Mouse (Mus musculus): Measurements from ENCODE around the gene Ece2. TPM values are rescaled to one million over a fixed set of nuclear protein-coding genes. Genes with fewer than 3 reads are reported as not detected.

The Ece2 gene
- under 1 TPM; 0.62 TPM for total RNA-seq (2021)

GRCm38 (mm10) chr16:20629731-20630634 is at the start of gene Ece2:
Gene Ece2, plus strand, starts transcription at chr16:20629828.
- DNase-seq, result peak; percentile 7 to 15
- intact Hi-C loops (cut with DNase I), result no loop called here

DNA sequence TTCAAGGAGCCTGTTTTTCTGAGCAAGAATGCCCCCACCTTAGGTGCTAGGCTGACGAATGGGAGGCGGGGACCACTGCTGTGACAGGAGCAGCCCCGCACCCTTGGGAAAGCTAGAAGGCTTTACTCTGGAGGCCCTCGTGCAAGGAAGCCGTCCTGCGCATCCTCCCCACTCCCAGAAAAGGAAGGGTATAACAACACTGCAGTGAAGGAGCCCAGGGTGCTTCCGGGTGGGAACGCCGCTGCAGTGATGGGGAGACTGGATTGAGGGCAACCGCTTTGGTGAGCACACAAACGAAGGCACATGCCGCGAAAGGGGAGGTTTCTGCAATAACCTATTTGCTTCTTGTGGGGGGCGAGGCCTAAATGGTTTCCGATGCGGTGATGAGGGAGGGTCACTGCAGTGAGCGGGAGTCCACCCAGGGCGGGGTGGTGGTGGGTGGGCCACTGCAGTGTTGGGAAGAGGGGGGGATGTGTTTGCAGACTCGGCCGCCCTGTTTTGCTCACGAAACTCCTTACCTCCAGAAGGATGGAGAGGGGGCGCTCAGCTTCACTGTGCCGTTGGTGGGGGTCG is 40.2 kb upstream of the Ece2 start, which contains the start of gene Vwa5b2:
Vwa5b2 (plus strand) TSS at position 106 of the 573 bp plus-strand sequence.
- no peak for DNase-seq
- intact Hi-C loops (cut with DNase I), result loop anchor here (5.0 kb wide), 1 partner anchor 53 kb away; no protein-coding TSS in a partner anchor

GRCm38 (mm10) chr16:20589939-20590679 is 39.5 kb upstream of the Ece2 start:
- peak; percentile 10 to 16 for DNase-seq
- intact Hi-C loops (cut with DNase I), result loop anchor here (5.0 kb wide), 1 partner anchor 52 kb away; no protein-coding TSS in a partner anchor

- intact Hi-C loops (cut with DNase I), result no loop called here
Measured at GRCm38 (mm10) chr16:20590680-20591038, 39.0 kb upstream of the Ece2 start.

DNA sequence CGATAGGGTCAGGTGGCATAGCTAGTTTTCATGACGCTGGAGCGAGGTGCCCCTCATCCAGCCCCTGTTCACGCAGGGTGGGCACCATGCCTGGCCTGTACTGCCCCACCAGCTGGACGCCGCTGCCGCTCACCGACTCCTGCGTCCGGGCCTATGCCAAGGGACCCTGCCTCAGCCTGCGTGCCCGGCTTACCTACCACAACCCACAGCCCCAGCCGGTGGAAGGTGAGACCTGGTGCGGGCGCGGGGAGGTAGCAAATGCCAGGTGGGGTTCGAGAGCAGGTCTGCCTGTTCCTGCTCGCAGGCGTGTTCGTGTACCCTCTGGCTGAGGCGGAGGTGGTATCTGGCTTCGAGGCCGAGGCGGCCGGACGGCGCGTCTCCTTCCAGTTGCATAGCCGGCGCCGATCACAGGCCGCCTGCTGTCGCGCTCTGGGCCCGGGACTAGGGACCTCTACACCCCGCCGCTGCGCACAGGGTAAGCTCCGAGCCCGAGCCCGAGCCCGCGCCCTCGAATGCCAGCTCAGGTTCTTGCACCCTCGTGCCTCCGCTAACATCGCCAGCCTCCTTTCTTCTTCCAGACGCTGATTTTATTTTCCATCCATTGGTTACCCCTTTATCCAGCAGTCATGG is 38.4 kb upstream of the Ece2 start:
- intact Hi-C loops (cut with DNase I), result no loop called here
- DNase-seq, result peak in 1 of 2 experiments; percentile 11

More at GRCm38 (mm10) chr16:20590680-20591038, 39.0 kb upstream of the Ece2 start:
- DNase-seq, result no peak

GRCm38 (mm10) chr16:20595060-20595673 is 34.5 kb upstream of the Ece2 start:
- intact Hi-C loops (cut with DNase I), result no loop called here
- no peak for DNase-seq

- intact Hi-C loops (cut with DNase I), result no loop called here
- DNase-seq, result no peak
Measured at GRCm38 (mm10) chr16:20595737-20596136, 33.9 kb upstream of the Ece2 start.

DNA sequence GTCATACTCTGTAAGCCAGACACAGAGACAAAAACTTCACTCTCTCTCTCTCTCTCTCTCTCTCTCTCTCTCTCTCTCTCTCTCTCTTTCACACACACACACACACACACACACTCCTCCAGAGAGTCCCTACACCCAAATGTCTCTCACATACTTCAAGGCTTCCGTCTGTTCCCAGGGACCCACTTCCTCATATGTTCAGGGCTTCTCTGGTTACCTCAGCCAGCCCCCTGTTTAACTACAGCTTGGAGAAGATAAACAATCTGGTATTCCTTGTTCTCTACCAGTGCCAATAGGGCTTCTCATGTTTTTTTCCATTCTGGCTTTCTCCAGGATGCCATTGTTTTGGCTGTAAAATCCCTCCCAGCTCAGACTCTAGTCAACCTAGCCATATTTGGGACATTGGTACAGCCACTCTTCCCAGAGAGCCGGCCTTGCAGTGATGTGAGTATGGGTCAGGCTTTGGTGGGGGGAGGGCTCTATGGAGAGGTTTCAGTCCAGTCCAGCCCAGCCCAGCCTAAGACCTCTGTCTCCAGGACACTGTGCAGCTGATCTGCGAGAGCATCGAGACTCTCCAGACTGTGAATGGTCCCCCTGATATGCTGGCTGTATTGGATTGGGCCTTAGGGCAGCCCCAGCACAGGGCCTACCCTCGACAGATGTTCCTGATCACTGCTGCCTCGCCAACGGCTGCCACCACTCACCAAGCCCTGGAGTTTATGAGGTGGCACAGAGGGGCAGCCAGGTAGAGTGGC is 32.8 kb upstream of the Ece2 start:
- intact Hi-C loops (cut with DNase I), result no loop called here
- DNase-seq, result no peak

DNA sequence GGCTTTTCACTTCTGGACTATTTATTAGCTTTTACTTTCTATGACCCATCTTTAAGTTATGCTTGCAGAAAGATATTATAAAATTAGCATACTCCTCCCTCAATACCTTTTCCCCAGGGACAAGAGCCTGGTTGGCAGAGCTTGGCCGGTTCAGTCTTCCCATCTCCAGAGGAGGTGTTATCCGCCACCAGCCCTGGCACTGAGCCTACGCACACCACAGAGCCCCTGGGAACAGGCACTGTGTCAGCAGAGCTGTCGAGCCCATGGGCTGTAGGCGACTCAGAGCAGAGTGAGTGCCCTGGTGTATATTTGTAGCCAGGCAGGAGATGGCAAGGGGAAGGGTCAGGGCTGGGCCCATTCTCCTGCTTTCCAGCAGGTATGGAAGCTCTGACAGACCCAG is 29.1 kb upstream of the Ece2 start:
- intact Hi-C loops (cut with DNase I), result no loop called here
- no peak for DNase-seq

GRCm38 (mm10) chr16:20604705-20605104 is 24.9 kb upstream of the Ece2 start:
- DNase-seq, result no peak
- intact Hi-C loops (cut with DNase I), result no loop called here

DNA sequence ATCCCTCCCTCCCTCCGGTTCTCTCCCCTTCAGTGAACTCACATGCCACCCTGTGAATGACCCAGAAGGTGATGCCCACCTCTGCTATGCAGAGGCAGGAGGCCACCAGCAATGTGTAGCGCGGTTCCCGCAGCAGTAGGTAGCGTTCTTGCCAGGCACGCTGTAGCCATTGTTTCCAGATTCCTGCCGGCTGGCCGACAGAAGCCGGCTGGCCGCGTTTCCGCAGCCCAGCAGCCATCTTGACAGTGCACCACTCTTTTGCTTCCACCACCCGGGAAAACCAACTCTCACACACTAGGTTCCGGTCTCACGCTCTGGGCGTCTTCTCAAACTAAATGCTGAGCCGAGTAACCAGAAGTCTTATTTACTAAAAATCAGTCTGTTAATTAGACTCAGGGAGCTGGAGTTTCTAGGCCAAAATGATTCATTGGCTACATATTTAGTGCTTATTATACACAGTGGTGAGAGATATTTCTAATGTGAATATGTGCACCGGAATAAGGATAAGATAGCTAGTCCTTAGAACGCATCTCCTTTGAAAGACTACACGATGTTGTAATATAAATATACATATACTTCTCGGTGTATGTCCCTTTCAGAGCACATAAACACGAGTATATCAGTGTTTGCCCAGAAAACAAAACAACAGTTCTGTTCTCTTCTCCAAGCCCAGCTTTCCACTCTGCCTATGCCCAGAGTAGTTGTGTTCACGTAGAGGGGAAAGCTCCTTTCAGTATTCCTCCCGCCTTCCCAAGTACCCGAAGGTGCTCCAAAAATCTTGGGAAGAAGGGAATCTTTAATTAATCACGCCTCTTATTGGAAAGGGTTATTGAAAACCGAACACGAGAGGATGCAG is 18.9 kb upstream of the Ece2 start:
- DNase-seq, result peak; percentile 87 to 88
- intact Hi-C loops (cut with DNase I), result loop anchor here (5.0 kb wide), 3 partner anchors 42 to 93 kb away; partner anchors contain the start of genes Ap2m1, Dvl3 and Psmd2

DNA sequence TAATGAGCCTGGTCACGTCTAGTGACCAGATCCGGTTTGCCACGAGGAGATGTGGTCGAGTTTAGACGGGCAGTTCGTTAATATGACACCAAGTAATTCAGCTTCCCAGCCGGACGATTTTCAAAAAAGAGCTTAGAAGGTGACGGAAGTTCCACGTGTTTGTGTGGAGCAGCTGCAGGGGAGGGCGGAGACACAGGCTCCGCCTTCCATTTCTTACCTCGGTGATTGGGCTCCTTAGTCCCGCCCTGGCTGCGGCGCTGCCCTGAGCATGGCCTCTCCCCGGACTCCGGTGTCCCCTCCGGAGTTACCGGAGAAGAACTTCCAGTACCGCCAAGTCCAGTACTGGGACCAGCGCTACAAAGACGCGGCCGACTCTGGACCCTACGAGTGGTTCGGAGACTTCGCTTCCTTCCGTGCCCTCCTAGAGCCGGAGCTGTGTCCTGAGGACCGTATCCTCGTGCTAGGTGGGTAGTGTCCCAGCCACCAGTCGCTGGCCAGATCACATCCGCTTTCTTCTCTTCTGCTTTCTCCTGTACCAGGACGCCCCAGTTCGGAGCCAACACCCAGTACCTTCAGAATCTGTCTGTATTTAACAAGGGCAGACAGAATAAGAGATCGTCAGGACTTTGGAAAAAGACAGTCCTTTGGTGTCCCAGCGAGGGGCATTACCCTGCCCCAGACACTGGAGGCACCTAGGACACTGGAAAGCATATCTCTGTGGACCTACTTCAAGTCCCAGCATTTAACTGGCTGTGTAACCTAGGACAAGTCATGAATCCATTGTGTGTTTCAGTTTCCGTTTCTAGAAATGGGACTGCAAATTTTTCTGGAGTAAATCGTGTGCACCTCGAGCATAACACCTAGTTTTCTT is 18.0 kb upstream of the Ece2 start, which contains the start of the genes Eef1akmt4, Gm49333 and Alg3:
Eef1akmt4 (plus strand) TSS at position 237 of the 871 bp plus-strand sequence.
Gm49333 (plus strand) TSS at position 254 of the 871 bp plus-strand sequence.
Alg3 (minus strand) TSS at position 379 of the 871 bp plus-strand sequence.
- DNase-seq, result peak; percentile 90
- intact Hi-C loops (cut with DNase I), result loop anchor here (5.0 kb wide), 3 partner anchors 41 to 94 kb away; partner anchors contain the start of genes Ap2m1, Dvl3 and Psmd2

GRCm38 (mm10) chr16:20619541-20620398 is 9.9 kb upstream of the Ece2 start:
- DNase-seq, result peak; percentile 43 to 45
- intact Hi-C loops (cut with DNase I), result loop anchor here (5.0 kb wide), 1 partner anchor 122 kb away; the partner anchor contains the start of gene Eif2b5

- intact Hi-C loops (cut with DNase I), result loop anchor here (5.0 kb wide), 1 partner anchor 123 kb away; the partner anchor contains the start of gene Eif2b5
- peak; percentile 4 to 9 for DNase-seq
Measured at GRCm38 (mm10) chr16:20620399-20620735, 9.3 kb upstream of the Ece2 start.

GRCm38 (mm10) chr16:20620751-20621190 is 8.9 kb upstream of the Ece2 start:
- intact Hi-C loops (cut with DNase I), result loop anchor here (5.0 kb wide), 1 partner anchor 123 kb away; the partner anchor contains the start of gene Eif2b5
- peak; percentile 38 to 41 for DNase-seq

Data from heart, postnatal 10 days (tissue).